Mouse (Mus musculus) C2C12 (cell line): ENCODE results near the gene Klhl35.

ENCODE experiments used
- CTCF ChIP-seq: IDR thresholded peaks from one replicate; pipeline ENCODE4 v1.5.1; 2011; ENCODE audit not compliant: control insufficient read depth, insufficient read depth, insufficient read length
- MYOD1 ChIP-seq: IDR thresholded peaks from one replicate; pipeline ENCODE4 v1.6.1; 2011; ENCODE audit warnings: low read depth; ENCODE audit not compliant: control insufficient read depth, insufficient read length

- no peak for TF ChIP-seq CTCF
- TF ChIP-seq MYOD1 = no peak
These were observed 2.7 kb upstream of the Klhl35 start for GRCm38 (mm10) chr7:99463120-99463519.
